Mouse (Mus musculus) heart, adult 2 months (tissue): ENCODE data around the gene Cdh26. TPM values are rescaled to one million over a fixed set of nuclear protein-coding genes. Genes with fewer than 3 reads are reported as not detected.

Source experiments
- DNase-seq, 2 experiments: peaks; one replicate each; pipeline ENCODE4 v3.0.0; 2021
- H3K27ac ChIP-seq: fragments of 200-600 bp; 2 replicates; pipeline ENCODE4 v1.8.1; 2022
- H3K27me3 ChIP-seq: fragments of 200-500 bp; 2 replicates; pipeline ENCODE4 v1.6.1; 2012; ENCODE audit warnings: mild to moderate bottlenecking, low read length, inconsistent platforms, mixed read lengths; ENCODE audit not compliant: control insufficient read depth, insufficient read depth
- H3K36me3 ChIP-seq: fragments of 200-500 bp; 2 replicates; pipeline ENCODE4 v1.6.1; 2012; ENCODE audit warnings: low read length, inconsistent platforms; ENCODE audit not compliant: control insufficient read depth, insufficient read depth
- H3K4me1 ChIP-seq: fragments of 200-500 bp; 2 replicates; pipeline ENCODE4 v1.6.1; 2011; ENCODE audit warnings: low read length; ENCODE audit not compliant: control insufficient read depth, insufficient read depth
- H3K4me3 ChIP-seq: fragments of 200-600 bp; 2 replicates; pipeline ENCODE4 v1.8.1; 2022
- H3K79me2 ChIP-seq: fragments of 200-500 bp; replicated peaks from 2 replicates; pipeline ENCODE4 v1.6.1; 2012; ENCODE audit warnings: mild to moderate bottlenecking, inconsistent platforms, low read length, moderate library complexity, mixed read lengths; ENCODE audit not compliant: control insufficient read depth, insufficient read depth
- H3K9ac ChIP-seq: fragments of 200-500 bp; 2 replicates; pipeline ENCODE4 v1.6.1; 2012; ENCODE audit warnings: low read depth, mild to moderate bottlenecking, control low read depth, inconsistent platforms, low read length, mixed read lengths
- CTCF ChIP-seq: fragments of 200-600 bp; IDR thresholded peaks from 2 replicates; pipeline ENCODE4 v1.8.1; 2022; ENCODE audit warnings: antibody characterized with exemption, mild to moderate bottlenecking, moderate library complexity
- EP300 ChIP-seq: fragments of 200-500 bp; IDR thresholded peaks from 2 replicates; pipeline ENCODE4 v1.6.1; 2011; ENCODE audit warnings: low read depth, low read length, control low read depth; ENCODE audit not compliant: insufficient read depth
- POLR2A ChIP-seq: fragments of 200-500 bp; IDR thresholded peaks from 2 replicates; pipeline ENCODE4 v1.6.1; 2011; ENCODE audit warnings: mild to moderate bottlenecking, low read depth, low read length, control low read depth; ENCODE audit not compliant: insufficient read depth
- WGBS: fragments of 180-500 bp; shearing (Covaris S2); methylation state at CpG from one replicate; pipeline ENCODE4 v1.1.7; 2018; 5-methylcytosine and 5-hydroxymethylcytosine counted together
- intact Hi-C: fragments of 180-260 bp; cut with DNase I; formaldehyde crosslinking; loops from one replicate; pipeline ENCODE4 v1.15.1; 2025
- polyA plus RNA-seq: library from polyadenylated mRNA; depleted of rRNA; stranded (reverse); fragments of >200 nt; gene quantifications from 2 replicates; pipeline ENCODE4 v1.2.3, GENCODE M21; 2012
- total RNA-seq, 2 experiments: library from RNA; stranded (reverse); gene quantifications; 2 replicates each; pipeline ENCODE4 v1.2.3; 2021

The Cdh26 gene
- total and polyA plus RNA-seq, 3 experiments, result 0.76 TPM; not detected in 2

DNA sequence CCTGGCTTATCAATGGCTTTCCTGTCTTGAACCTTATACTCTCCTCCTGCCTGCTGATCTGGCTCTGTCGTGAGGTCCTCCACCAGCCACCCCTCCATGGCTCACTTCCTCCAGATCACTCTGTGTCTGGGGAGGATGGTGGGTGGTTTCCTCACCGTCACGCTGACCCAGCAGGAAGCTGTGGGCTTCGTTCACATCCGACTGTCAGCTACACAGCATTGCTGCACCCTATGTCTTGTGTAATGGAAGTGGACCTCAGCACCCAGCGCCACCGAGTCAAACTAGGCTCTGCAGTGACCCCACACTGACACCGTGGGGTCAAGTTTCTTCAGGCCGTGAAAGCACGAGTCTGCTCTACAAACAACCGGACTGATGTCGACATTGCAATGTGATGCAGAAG, 75.7 kb downstream of the Cdh26 start:
- TF ChIP-seq CTCF (no peak), POLR2A (no peak), EP300 (no peak)
- no peak overlapping the region for H3K9ac ChIP-seq
- H3K27me3 ChIP-seq, result no peaks in the 10 kb centered on the region
- WGBS, result 45% methylated on average over 12 of the region's 12 CpGs
- H3K36me3 ChIP-seq, result no peaks in the 10 kb centered on the region
- no peaks in the 10 kb centered on the region; the same call in 1 of the 2 replicates for H3K4me1 ChIP-seq
- intact Hi-C loops, result loop anchor here (2.0 to 5.0 kb wide), 3 partner anchors 79 to 1371 kb away; no protein-coding TSS in a partner anchor
- no peak overlapping the region for H3K4me3 ChIP-seq
- peak; percentile 27 to 45 for DNase-seq
- no peak overlapping the region for H3K27ac ChIP-seq
- no peaks in the 10 kb centered on the region for H3K79me2 ChIP-seq

DNA sequence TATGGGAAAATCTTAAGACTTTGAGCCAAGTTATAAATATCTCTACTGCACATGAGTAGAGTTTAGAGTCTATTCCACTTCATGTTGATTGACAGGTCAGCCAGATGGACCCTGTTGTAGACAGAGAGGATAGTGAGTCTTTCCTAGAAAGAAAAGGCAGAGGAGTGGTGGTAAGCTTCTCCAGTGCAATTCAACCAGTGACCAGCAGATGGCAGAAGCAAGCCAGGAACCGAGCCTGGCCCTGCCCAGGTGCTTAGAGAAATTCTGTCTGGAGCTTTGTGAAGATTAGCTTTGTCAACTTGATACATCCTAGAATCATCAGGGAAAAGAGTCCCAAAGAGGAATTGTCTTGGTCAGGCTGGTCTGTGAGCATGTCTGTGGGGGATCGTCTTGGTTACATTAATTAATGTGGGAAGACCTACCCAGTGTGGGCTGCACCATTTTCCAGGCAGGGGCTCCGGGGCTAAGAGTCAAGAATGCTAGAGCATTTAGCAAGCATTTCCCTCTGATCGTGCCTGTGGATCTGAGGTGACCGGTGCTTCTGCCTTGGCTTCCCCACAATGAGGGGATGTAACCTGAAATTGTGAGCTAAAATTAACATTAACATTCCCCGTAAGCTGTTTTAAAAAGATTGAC, 77.2 kb downstream of the Cdh26 start:
- no peaks in the 10 kb centered on the region; the same call in 1 of the 2 replicates for H3K4me1 ChIP-seq
- 42% methylated on average over 6 of the region's 6 CpGs for WGBS
- H3K79me2 ChIP-seq, result no peaks in the 10 kb centered on the region
- TF ChIP-seq POLR2A (no peak), EP300 (peak; percentile 59; the same call in 1 of the 2 replicates)
- intact Hi-C loops, result loop anchor here (2.0 to 5.0 kb wide), 3 partner anchors 81 to 1370 kb away; no protein-coding TSS in a partner anchor
- peak; percentile 56 to 83 for DNase-seq
- H3K27me3 ChIP-seq, result no peaks in the 10 kb centered on the region
- no peak overlapping the region for H3K4me3 ChIP-seq
- H3K27ac ChIP-seq, result no peak overlapping the region
- no peak overlapping the region for H3K9ac ChIP-seq
- H3K36me3 ChIP-seq, result no peaks in the 10 kb centered on the region

DNA sequence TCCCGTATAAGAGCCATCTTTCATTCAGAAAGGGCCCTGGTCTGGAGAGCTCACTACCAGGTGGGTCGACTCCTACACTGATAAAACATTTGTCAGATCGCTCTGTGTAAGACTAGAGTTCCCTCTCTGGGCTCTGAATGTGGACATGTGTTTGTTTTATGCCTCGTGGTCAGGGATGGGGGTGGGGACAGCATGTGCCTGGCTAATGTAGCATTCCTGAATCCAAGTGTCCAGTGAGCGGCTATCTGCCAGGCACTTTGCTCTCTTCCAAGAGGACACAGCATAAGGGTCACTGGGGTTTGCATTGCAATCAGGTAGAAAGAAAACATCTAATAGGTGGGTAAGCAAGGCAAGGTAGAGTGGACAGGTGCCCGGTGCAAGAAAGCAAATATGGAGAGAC, 77.9 kb downstream of the Cdh26 start:
- Histone ChIP-seq H3K4me3 (no peak overlapping the region), H3K4me1 (no peaks in the 10 kb centered on the region; the same call in 1 of the 2 replicates), H3K9ac (no peak overlapping the region), H3K27ac (no peak overlapping the region), H3K27me3 (no peaks in the 10 kb centered on the region), H3K79me2 (no peaks in the 10 kb centered on the region), H3K36me3 (no peaks in the 10 kb centered on the region)
- TF ChIP-seq CTCF (no peak), POLR2A (no peak), EP300 (no peak)
- intact Hi-C loops, result loop anchor here (5.0 kb wide), 1 partner anchor 1369 kb away; no protein-coding TSS in a partner anchor
- WGBS, result 71% methylated on average over 6 of the region's 6 CpGs
- no peak for DNase-seq

DNA sequence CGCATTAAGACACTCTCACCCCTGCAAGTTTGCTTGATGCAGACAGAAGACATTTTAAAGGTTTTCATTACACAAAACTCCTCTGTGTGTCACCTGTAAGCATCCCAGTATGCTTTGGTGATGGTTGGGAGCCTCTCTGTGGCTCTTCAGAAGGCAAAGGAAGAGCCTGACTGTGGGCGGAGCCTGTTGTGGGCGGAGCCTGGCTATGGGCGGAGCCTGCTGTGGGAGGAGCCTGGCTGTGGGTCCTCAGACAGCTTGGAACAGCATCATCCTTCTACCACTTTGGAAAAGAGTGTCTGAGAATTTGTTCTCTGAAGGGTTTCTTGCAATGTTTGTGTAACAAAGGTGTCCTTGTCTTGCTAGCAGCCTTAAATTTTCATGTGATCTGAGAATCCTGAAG, 82.7 kb downstream of the Cdh26 start:
- WGBS, result 56% methylated on average over 4 of the region's 4 CpGs
- TF ChIP-seq EP300 (no peak), POLR2A (no peak), CTCF (no peak)
- intact Hi-C loops, result no loop called here

DNA sequence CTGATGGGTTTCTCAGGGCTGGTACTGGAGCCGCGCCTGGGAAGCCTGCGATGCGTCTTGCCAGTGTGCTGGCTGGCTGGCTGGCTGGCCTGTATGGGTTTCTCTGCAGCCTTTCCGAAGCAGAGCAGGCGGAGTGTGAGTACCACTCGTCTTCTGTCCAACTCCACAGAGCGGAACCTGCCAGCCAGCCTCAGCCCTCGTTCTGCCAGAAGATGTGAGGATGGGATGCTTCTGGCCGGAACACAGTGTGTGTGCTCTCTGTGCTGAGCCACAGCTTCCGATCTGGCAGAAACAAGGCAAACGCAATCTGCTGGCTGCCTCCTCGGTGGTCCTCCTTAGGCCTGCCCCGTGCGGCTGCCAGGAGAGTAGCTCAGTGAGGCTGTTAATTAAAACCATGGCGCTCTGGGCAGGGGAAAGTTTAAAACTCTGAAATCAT, 83.3 kb downstream of the Cdh26 start:
- DNase-seq, result no peak
- 63% methylated on average over 16 of the region's 16 CpGs for WGBS
- H3K36me3 ChIP-seq, result no peaks in the 10 kb centered on the region
- intact Hi-C loops, result no loop called here
- H3K79me2 ChIP-seq, result no peaks in the 10 kb centered on the region
- TF ChIP-seq EP300 (no peak), CTCF (no peak), POLR2A (no peak)
- H3K9ac ChIP-seq, result no peak overlapping the region
- H3K4me3 ChIP-seq, result no peak overlapping the region
- H3K27ac ChIP-seq, result no peak overlapping the region
- H3K4me1 ChIP-seq, result no peaks in the 10 kb centered on the region
- no peaks in the 10 kb centered on the region for H3K27me3 ChIP-seq

More for the DNA sequence above, 82.7 kb downstream of the Cdh26 start:
- H3K79me2 ChIP-seq, result no peaks in the 10 kb centered on the region
- H3K4me3 ChIP-seq, result no peak overlapping the region
- H3K36me3 ChIP-seq, result no peaks in the 10 kb centered on the region
- no peak overlapping the region for H3K27ac ChIP-seq
- H3K27me3 ChIP-seq, result no peaks in the 10 kb centered on the region
- no peak for DNase-seq
- no peaks in the 10 kb centered on the region for H3K4me1 ChIP-seq
- H3K9ac ChIP-seq, result no peak overlapping the region

DNA sequence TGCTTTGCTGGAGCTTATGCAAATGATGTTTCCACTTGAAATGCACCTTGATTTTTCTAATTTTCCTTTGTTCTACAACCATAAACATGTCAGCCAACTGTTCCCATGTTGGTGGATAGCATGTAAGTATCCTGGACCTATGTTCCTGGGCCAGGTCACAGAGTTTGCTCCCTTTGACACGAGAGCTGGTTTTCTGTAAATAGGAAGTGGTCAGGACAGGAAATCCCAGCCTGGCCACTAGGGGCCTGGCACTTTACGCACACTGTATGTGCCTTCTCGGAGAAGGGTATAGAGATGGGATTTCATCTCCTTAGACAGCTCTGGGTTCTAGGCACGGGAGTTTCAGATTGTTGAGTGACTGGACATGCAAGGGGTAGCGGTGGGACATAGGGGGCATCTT, 86.1 kb downstream of the Cdh26 start:
- Histone ChIP-seq H3K27me3 (no peaks in the 10 kb centered on the region), H3K79me2 (no peaks in the 10 kb centered on the region), H3K4me1 (no peaks in the 10 kb centered on the region), H3K27ac (no peak overlapping the region), H3K9ac (no peak overlapping the region), H3K36me3 (no peaks in the 10 kb centered on the region), H3K4me3 (no peak overlapping the region)
- 76% methylated on average over 5 of the region's 5 CpGs for WGBS
- TF ChIP-seq CTCF (no peak), POLR2A (no peak), EP300 (no peak)
- DNase-seq, result no peak
- intact Hi-C loops, result no loop called here
